Mouse (Mus musculus) left cerebral cortex, adult 2 months (tissue): ENCODE data around the gene Pbp2. TPM values are rescaled to one million over a fixed set of nuclear protein-coding genes. Genes with fewer than 3 reads are reported as not detected.

Source experiments
- DNase-seq, 2 experiments: peaks; one replicate each; pipeline ENCODE4 v3.0.0; 2021 to 2022; ENCODE audit warnings: low spot score in 2 of 2, mixed read lengths in 1 of 2; ENCODE audit errors: extremely low spot score in 1 of 2
- H3K27ac ChIP-seq: fragments of 200-600 bp; 2 replicates; pipeline ENCODE4 v1.8.1; 2022
- H3K4me3 ChIP-seq: fragments of 200-600 bp; 2 replicates; pipeline ENCODE4 v1.8.1; 2022
- CTCF ChIP-seq: fragments of 200-600 bp; IDR thresholded peaks from 2 replicates; pipeline ENCODE4 v1.8.1; 2022; ENCODE audit warnings: antibody characterized with exemption, mild to moderate bottlenecking, moderate library complexity
- intact Hi-C: fragments of 180-260 bp; cut with DNase I; formaldehyde crosslinking; loops from one replicate; pipeline ENCODE4 v1.15.1; 2025
- total RNA-seq, 2 experiments: library from RNA; stranded (reverse); gene quantifications; 2 replicates each; pipeline ENCODE4 v1.2.3; 2021

Gene Pbp2
- total RNA-seq, 2 experiments from 2014 or later, result 0.28 to 0.54 TPM

DNA sequence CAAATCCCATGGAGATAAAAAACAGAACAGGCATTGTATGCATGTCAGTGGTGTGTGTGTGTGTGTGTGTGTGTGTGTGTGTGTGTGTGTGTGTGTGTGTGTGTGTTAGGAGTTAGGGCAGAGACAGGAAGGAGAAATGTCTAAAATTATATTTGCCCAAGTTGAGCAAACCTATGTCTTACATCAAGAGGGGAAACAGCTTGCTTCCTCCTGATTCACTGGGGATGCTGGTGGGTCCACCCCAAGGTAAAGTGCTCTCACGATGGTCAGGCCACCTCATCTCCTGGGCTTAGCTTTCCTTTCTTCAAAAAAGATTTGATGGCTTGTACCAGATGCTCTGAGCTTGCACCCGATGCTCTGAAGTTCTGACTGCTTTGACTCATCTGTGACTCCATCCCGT is 13.9 kb upstream of the Pbp2 start:
- H3K27ac ChIP-seq, result no peak overlapping the region
- no peak for TF ChIP-seq CTCF
- intact Hi-C loops, result no loop called here
- no peak overlapping the region for H3K4me3 ChIP-seq
- DNase-seq, result no peak

DNA sequence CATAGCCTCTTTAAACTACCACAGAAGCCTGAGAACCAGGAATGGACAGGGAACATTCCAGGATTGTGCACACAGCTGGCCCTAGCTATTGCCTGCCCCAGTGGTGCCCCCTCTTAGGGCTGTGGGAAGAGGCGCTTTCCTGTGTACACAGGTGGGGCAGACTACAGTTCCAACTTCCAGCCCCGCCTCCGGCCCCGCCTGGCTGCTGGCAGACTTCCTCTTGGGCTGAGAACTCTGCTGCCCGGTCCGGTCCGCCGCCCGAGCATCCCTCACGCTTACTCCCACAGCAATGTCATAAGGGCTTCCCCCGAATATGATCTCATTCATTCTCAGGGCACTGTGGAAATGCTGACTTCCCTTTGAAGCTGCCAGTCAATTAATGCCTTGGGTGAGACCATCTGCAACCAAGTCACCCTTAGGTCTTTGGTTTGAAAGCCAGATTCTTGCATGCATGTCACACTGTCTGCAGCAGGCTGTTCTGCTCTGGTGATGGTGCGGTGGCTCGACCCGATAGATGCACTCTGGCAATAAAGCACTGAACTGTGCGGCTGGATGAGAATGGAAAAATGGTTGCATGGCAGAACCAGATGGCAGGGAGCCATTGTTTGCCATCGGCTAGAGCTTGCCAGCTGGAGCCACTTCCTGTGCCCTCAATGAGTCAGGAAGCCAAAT is 13.2 kb upstream of the Pbp2 start:
- TF ChIP-seq CTCF, result no peak
- DNase-seq, result no peak
- no peak overlapping the region for H3K4me3 ChIP-seq
- H3K27ac ChIP-seq, result no peak overlapping the region
- intact Hi-C loops, result no loop called here

DNA sequence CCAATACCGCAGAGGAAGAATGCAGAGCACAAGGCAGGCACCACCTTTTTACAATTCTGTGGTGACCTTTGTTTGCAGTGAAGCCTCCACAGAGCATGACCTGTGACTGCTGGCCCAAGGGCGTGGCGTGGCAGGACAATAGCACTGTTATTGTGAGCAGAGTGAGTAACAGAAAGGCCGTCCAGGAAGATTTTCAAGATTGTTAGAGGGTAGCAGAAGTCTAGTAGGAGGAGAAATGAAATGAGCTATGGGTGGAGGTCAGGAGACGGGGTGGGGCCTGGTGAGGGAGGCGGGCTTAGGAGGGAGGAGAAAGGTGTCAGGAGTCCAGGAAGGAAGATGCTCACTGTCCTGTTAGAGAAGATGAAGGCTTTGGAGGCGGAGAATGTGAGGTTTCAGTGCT is 12.5 kb upstream of the Pbp2 start:
- H3K4me3 ChIP-seq, result no peak overlapping the region
- no peak overlapping the region for H3K27ac ChIP-seq
- intact Hi-C loops, result no loop called here
- no peak for TF ChIP-seq CTCF
- no peak for DNase-seq

DNA sequence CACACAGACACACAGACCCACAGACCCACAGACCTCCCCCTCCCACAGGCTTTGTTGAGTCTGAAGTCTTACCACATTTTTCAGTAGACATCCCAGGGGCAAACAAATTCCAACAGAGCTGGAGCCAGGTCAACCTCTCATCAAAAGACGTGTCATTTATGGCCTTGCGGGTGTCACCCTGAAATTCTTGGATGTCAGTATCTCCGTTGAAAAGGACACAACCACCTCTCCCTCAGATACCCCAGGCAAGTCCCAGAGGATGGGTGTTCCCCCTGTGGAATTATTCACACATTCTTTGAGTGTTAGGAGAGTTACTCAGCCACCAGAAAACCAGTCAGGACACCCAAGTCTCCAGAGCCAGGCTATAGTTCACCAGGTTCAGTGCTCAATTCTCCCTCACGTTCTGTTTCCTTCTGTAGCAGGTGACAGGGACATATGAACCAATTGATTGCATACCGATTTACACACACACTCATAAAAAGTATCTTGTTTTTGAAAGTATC is 9.3 kb upstream of the Pbp2 start:
- DNase-seq, result no peak
- Histone ChIP-seq H3K27ac (no peak overlapping the region), H3K4me3 (no peak overlapping the region)
- intact Hi-C loops, result no loop called here
- no peak for TF ChIP-seq CTCF

DNA sequence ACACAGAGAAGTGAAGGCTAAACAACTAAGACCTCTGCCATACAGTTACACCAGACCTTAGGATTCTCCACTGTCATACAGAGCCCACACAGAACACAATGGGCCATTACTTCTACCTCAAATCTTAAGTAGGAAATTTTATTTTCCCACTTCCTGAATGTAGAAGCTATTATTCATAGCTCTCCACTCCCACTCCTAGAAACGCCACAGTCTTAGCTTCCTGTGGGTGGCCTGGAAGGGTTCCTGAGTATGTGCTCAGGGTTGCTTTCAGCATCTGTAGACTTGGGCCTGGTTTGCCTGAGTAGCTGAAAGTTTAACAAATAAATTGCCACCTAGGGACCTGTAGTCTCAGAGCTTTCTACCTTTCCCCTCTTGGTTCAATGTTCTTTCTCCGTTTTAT is 5.9 kb upstream of the Pbp2 start:
- no peak for TF ChIP-seq CTCF
- no peak for DNase-seq
- Histone ChIP-seq H3K4me3 (no peak overlapping the region), H3K27ac (0 out of 2 replicates have a peak overlapping the region, but pooled peaks have one; percentile 11)
- intact Hi-C loops, result no loop called here

DNA sequence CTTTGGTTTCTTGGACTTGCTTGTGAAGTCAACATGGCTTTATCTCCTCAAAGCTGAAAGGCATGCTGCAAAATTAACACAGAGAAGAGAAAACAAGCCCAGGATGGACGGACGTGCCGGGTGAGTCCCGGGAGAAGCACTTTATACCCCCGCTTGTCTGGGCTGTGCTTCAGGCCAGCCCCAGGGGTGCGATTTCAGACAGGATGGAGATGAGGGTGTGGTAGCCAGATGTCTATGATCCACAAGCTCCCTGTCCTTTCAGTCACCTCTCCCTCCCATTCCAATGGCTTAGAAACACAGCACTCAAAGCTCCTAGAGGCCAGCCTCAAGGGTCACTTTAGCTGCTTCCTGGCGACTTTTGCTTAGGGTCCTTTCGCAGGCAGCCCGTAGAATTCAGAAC is 3.8 kb upstream of the Pbp2 start:
- intact Hi-C loops, result no loop called here
- no peak overlapping the region for H3K27ac ChIP-seq
- H3K4me3 ChIP-seq, result no peak overlapping the region
- DNase-seq, result no peak
- no peak for TF ChIP-seq CTCF

DNA sequence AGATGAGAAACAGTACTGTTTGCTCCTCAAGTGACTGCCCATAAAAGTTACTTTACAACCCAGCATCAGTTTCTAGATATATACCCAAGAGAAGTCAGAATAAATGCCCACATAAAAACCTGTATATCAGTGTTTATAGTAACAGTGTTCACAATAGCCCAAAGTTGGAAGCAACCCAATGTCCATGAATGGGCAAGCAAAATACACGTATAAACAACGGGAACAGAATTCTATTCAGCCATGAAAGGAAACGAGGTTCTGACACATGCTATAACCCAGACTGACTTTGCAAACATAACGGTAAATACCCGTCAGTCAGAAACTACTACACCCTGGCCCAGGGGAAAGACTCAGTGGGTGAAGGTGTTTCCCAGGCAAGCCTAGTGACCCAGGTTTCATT is 1.8 kb upstream of the Pbp2 start:
- no peak for TF ChIP-seq CTCF
- intact Hi-C loops, result no loop called here
- no peak for DNase-seq
- Histone ChIP-seq H3K4me3 (no peak overlapping the region), H3K27ac (no peak overlapping the region)

DNA sequence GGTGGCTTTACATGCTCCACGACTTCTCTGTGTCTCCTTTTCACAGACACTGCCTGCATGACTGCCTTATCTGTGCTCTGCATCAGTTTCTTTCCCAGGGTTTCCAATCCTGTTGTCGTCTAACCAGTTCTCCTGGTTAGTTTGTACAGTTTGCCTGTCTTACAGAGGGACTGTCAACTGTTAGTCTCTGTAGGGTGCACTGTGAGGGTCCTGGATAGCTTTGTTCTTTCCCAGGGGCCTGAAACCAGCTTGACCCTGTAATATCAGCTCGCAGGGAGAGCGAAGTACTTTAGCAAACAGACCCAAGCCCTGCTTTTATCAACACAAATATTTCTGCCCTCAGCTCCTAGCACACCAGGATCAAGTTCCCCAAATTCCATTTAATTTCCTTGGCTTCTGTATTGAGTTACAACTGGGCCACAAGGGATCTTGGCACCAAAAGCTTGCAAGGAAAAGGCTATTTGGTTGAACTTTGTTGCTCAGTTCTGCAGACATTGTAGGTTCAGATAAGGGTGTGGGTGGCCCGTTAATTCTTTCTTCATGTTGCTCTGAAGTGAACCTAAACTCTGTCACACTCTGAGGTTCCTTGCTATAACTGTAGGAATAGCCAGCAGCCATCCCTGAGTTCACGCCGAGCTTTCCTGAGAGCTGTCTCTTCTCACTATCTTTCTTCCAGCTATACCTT is 5.5 kb downstream of the Pbp2 start:
- Histone ChIP-seq H3K4me3 (no peak overlapping the region), H3K27ac (no peak overlapping the region)
- no peak for TF ChIP-seq CTCF
- no peak for DNase-seq
- intact Hi-C loops, result no loop called here

DNA sequence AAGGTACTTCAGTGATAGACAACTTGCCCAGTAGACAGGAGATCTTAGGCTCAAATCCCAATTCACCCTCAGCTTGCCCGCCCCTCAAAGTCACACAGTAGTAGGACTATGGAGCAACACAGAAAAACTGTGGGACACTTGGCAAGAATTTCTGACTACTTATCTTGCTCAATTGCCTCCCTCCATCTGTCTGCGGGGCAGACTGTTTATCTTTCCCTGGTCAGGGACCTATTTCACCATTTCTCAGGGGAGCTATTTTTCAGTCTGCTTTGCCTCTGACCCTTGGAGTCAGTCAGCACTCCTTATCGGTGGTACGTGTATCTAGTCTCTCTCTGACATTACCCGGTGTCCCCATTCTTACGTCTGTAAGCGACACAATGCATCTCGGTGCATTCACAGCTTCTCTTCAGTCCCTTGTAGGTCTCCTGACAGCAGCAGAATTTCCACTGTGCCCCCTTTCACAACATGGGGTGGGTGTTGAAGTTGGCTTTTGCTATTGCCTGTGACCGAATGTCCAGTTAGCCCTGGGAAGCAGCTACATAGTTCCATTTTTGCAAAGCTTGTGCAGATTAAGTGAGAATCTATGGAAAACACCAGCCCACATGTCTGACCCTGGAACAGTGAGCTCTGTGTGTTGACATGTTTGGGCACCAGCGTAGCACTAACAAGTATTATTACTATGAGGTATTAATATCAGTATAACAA is 7.6 kb downstream of the Pbp2 start:
- no peak for DNase-seq
- no peak for TF ChIP-seq CTCF
- intact Hi-C loops, result no loop called here
- Histone ChIP-seq H3K27ac (no peak overlapping the region), H3K4me3 (no peak overlapping the region)

DNA sequence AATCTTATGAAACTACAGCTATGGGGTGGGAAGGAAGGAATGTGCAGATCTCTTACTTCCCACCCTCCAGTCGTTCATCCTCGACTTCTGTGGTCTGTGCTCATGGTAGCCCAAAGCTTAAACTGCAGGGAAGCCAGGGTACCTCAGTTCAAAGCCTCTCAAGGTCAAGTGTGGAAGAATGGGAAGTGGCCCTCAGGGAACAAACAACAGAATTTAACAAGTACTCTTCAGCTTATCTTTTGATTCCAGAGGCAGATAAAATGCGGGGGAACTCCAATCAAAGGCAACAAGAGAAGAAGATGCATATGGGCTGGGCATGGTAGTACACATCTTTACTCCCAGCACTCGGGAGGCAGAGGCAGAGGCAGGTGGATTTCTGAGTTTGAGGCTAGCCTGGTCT is 9.7 kb downstream of the Pbp2 start:
- intact Hi-C loops, result no loop called here
- no peak for TF ChIP-seq CTCF
- Histone ChIP-seq H3K4me3 (no peak overlapping the region), H3K27ac (no peak overlapping the region)
- DNase-seq, result no peak

DNA sequence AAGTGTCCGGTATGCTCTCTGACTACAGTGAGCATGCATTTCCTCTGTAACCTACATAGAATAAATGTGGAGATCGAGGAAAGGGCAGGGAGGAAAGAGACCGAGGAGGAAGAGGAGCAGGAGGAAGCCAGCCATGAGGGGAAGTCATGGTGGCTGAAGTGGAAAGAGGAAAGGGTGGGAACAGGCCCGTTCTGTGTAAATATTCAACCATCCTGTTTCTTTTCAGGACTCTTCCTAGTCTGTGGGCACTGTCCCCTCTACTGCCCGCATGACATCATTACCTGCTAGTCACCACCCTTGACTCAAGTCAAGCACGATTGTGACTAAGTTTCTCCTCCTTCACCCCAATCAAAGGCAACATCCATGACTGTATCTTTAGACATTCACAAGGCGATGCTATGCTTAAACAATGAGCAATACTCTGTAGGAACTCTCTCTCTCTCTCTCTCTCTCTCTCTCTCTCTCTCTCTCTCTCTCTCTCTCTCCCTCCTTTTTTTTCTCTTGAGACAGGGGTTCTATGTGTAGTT is 11.1 kb downstream of the Pbp2 start:
- no peak for DNase-seq
- no peak for TF ChIP-seq CTCF
- Histone ChIP-seq H3K27ac (no peak overlapping the region), H3K4me3 (no peak overlapping the region)
- intact Hi-C loops, result no loop called here

DNA sequence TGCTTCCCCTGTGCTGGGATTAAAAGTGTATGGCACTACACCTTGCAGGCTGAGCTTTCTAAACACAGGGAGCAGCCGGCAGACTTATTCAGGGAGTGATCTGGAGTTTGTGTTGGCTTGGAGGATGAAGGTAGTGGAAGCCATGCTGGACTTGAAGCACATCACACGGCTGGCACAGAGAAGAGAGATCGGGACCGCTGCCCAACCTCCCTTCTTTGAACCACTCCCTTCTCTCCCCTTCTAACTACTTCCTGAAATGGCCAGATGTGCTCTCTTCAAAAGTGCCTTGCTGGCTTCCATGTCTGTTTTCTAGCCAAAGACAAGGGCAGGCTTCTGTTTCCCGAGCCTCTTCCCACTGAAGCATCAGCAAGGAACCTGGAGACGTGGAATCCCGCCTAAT is 12.6 kb downstream of the Pbp2 start:
- no peak for DNase-seq
- intact Hi-C loops, result no loop called here
- Histone ChIP-seq H3K27ac (no peak overlapping the region), H3K4me3 (no peak overlapping the region)
- no peak for TF ChIP-seq CTCF
